Mouse (Mus musculus) olfactory bulb, adult 2 months (tissue): ENCODE results near the gene Olfr279.

ENCODE experiments used
- CTCF ChIP-seq: fragments of 200-500 bp; IDR thresholded peaks from 2 replicates; pipeline ENCODE4 v1.5.1; 2012; ENCODE audit warnings: low read depth, mild to moderate bottlenecking, low read length, moderate library complexity; ENCODE audit not compliant: insufficient read depth
- POLR2A ChIP-seq: fragments of 200-500 bp; IDR thresholded peaks from 2 replicates; pipeline ENCODE4 v1.6.1; 2012; ENCODE audit warnings: mild to moderate bottlenecking, low read depth, low read length, moderate library complexity; ENCODE audit not compliant: insufficient read depth

GRCm38 (mm10) chr15:98537923-98538322 lies 45.7 kb downstream of the Olfr279 start:
- no peak for TF ChIP-seq CTCF
- no peak for TF ChIP-seq POLR2A
